Mouse (Mus musculus) olfactory bulb, adult 2 months (tissue): ENCODE data around the gene Myo1a. TPM values are rescaled to one million over a fixed set of nuclear protein-coding genes. Genes with fewer than 3 reads are reported as not detected.

Experiments used
- H3K27ac ChIP-seq: fragments of 200-500 bp; 2 replicates; pipeline ENCODE4 v1.5.1; 2012; ENCODE audit warnings: low read depth, low read length; ENCODE audit not compliant: insufficient read depth
- H3K4me1 ChIP-seq: fragments of 200-500 bp; 2 replicates; pipeline ENCODE4 v1.6.1; 2012; ENCODE audit warnings: low read length; ENCODE audit not compliant: control insufficient read depth, insufficient read depth
- H3K4me3 ChIP-seq: fragments of 200-500 bp; 2 replicates; pipeline ENCODE4 v1.5.1; 2012; ENCODE audit warnings: mild to moderate bottlenecking, low read depth, low read length, moderate library complexity; ENCODE audit not compliant: insufficient read depth
- CTCF ChIP-seq: fragments of 200-500 bp; IDR thresholded peaks from 2 replicates; pipeline ENCODE4 v1.5.1; 2012; ENCODE audit warnings: low read depth, mild to moderate bottlenecking, low read length, moderate library complexity; ENCODE audit not compliant: insufficient read depth
- POLR2A ChIP-seq: fragments of 200-500 bp; IDR thresholded peaks from 2 replicates; pipeline ENCODE4 v1.6.1; 2012; ENCODE audit warnings: mild to moderate bottlenecking, low read depth, low read length, moderate library complexity; ENCODE audit not compliant: insufficient read depth
- WGBS: fragments of 180-500 bp; shearing (Covaris S2); methylation state at CpG from one replicate; pipeline ENCODE4 v1.1.7; 2018; 5-methylcytosine and 5-hydroxymethylcytosine counted together
- polyA plus RNA-seq: library from polyadenylated mRNA; stranded (reverse); fragments of >200 nt; gene quantifications from 2 replicates; pipeline ENCODE4 v1.2.4, GENCODE M21; 2012; ENCODE audit warnings: low replicate concordance; ENCODE audit not compliant: missing spikeins, insufficient read depth, insufficient read length

The Myo1a gene
- polyA plus RNA-seq, 1 experiment: not detected

- Histone ChIP-seq H3K4me1 (peaks cover 76% of the 10 kb centered on the region), H3K4me3 (peak overlapping the region; percentile 64), H3K27ac (no peak overlapping the region)
- TF ChIP-seq CTCF (no peak), POLR2A (no peak)
- WGBS: 55% methylated on average over 13 of the region's 13 CpGs
Measured at GRCm38 (mm10) chr10:127664891-127665290, 40.1 kb upstream of the Myo1a start.

DNA sequence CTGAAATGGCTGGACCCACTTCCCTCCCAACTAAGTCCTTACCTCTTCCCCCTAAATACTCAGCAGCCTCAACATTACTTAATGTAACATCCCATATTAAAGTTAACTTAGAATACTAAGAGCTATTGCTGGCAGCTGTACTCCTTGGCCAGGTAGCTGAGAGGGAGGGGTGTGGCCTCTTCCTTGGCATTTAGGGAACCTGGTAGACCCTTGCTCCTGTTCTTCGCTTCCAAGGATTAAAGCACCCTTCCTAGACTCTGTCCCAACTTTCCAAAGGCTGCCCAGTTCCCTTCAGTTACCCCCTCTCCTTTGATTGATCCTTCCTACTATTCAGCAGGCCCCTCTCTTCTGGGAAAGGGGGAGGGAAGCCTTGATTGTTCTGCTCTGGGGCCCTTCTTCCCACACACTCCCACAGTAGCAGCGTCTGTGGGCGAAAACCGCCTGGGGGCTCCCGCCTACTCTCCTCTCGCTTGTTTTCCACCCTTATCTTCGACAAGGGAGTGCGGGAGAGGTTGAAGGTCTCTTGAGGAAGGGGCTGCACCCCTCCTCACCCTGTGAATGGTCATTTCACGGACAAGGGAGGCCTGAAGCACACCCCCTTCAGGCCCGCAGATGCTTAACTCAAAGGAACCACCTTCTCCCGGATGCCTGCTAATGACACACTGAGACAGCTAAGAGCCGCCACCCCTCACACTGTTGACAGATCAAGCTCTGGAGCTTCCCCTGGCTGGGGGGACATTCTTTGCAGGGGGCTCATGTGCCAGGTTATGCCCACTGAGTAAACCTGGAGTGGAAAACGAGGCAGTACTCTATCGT is 39.4 kb upstream of the Myo1a start:
- TF ChIP-seq CTCF (no peak), POLR2A (no peak)
- 22% methylated on average over 14 of the region's 14 CpGs for WGBS
- H3K4me1 ChIP-seq: peaks cover 75% of the 10 kb centered on the region
- peak overlapping the region; percentile 64 for H3K4me3 ChIP-seq
- H3K27ac ChIP-seq: peak overlapping the region; percentile 91

DNA sequence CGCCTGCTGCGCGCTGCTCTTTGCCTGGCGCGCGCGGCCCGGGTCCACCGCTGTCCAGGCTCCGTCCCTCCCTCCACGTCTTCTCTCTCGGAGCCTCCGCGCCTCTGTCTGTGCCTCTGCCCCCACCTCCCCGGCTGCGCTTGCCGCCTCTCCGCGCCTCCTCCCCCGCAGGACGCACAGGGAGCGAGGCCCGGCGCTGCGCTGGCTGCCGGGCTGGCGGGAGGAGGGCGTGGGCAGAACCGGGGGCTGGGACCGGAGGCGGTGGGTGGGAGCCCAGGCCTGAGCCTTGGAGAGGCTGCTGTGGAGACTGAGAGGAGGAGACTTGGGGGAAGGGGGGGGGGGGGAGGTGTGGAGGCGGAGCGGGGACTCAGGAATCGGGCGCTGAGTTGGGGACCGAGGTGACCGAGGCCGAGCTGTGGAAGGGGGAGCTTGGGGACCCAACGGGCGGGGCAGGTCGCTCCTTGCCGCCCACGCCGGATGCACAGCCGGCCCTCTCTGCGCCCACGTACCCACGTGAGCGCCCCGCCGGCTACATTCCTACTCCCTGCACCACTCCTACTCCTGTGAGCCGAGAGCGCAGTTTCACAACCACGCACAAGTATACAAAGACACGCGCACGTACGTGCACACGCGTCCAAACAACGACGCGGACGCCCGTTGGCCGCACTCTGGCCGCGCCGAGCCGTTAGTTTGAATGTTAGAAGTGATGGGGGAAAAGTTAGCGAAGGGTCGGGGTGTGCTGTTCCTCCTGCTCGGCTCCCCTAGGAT is 38.3 kb upstream of the Myo1a start, which contains the start of gene Nemp1:
TSS of gene Nemp1 (plus strand) at position 401 of the 768 bp plus-strand sequence.
- Histone ChIP-seq H3K4me1 (peaks cover 67% of the 10 kb centered on the region), H3K27ac (peak within 1 kb of the TSS; percentile 91), H3K4me3 (peak within 1 kb of the TSS; percentile 64)
- WGBS: under 1% methylated on average over 71 of the region's 73 CpGs
- peak; percentile 45 for TF ChIP-seq POLR2A
- no peak for TF ChIP-seq CTCF

GRCm38 (mm10) chr10:127667269-127668092 is 37.5 kb upstream of the Myo1a start:
- WGBS: 5% methylated on average over 35 of the region's 35 CpGs
- Histone ChIP-seq H3K27ac (peak overlapping the region; percentile 91), H3K4me3 (peak overlapping the region; percentile 64), H3K4me1 (peaks cover 59% of the 10 kb centered on the region)
- no peak for TF ChIP-seq CTCF
- TF ChIP-seq POLR2A: no peak

DNA sequence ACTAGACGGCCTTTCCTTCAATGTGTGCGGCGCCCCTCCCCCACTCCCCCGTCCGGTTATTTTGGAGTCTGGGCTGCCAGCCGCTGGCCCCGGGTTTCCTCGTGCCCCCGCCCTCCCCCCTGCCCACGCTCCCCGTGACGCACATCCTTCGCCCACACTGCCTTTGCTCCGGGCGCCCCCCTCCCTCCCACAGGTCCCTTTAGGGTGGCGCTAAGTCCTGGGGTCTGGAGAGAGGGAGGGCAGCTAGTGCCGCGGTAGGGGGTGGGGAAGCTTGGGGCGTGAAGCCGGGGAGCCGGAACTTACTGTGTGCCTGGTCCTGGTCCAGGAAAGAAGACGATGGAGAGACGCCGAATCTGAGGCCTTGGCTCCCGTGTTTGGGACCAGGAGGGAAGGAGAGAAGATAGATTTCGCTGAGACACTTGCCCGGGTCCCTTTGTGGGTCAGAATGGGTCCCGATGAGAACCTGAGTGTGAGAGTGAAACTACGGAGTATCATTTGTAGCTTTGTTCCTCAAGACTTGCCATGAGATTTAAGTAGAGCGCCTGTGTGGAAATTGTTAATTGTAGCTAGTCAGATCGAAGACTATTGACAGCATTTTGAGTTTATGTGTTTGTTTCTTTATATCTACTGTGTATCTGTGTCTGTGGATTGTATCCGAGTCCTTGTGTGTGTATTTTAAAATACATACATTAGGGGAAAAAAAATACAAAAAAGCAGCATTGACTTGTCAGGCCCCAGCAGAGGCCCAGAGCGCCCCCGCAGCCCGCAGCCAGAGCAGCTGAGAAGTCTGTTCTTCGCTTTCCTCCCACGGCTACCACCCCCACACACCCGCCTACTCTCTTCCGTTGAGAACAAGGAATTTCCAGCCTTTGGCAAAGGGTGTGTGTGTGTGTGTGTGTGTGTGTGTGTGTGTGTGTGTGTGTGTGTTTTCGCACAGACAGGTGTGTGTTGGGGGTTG is 36.6 kb upstream of the Myo1a start, which contains the start of gene Nab2:
TSS of gene Nab2 (minus strand) at position 476 of the 958 bp plus-strand sequence.
- Histone ChIP-seq H3K4me1 (peaks cover 50% of the 10 kb centered on the region), H3K27ac (peak within 1 kb of the TSS; percentile 91), H3K4me3 (peak within 1 kb of the TSS; percentile 64)
- TF ChIP-seq CTCF (no peak), POLR2A (no peak)
- 4% methylated on average over 40 of the region's 40 CpGs for WGBS

GRCm38 (mm10) chr10:127669170-127669569 is 35.8 kb upstream of the Myo1a start:
- 18% methylated on average over 7 of the region's 7 CpGs for WGBS
- no peak for TF ChIP-seq CTCF
- no peak for TF ChIP-seq POLR2A
- Histone ChIP-seq H3K4me1 (peaks cover 43% of the 10 kb centered on the region), H3K4me3 (0 out of 2 replicates have a peak overlapping the region, but pooled peaks have one; percentile 3), H3K27ac (peak overlapping the region; percentile 91; the same call in 1 of the 2 replicates)

DNA sequence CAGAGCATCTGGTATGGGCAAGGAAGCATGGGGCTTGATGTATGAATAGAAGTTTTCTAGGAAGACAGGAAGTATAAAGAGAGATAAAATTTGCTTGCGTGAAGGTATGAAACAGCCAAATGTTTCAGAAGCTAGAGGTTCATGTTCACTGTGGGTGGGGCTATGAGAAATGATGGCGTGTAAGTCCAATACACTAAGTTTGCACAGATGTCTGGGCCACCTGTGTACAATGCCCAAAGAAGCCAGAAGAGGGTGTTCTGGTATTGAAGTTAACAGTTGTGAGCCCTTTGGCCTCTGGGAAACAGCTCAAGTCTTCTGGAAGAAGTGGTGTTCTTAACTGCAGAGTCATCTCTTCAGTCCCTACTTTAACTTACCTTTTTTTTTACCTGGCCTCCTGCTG is 34.8 kb upstream of the Myo1a start:
- WGBS: 96% methylated on average over 2 of the region's 2 CpGs
- Histone ChIP-seq H3K4me3 (no peak overlapping the region), H3K4me1 (peaks cover 35% of the 10 kb centered on the region), H3K27ac (no peak overlapping the region)
- TF ChIP-seq CTCF: no peak
